Mouse (Mus musculus): ENCODE results near the gene Nup62. TPM values are rescaled to one million over a fixed set of nuclear protein-coding genes. Genes with fewer than 3 reads are reported as not detected.
A peak's percentile ranks its signal among the peaks of the same experiment; 100 is the strongest.

The Nup62 gene
- polyA plus RNA-seq, 1 experiment from 2014 or later, result 43.6 TPM

- ATAC-seq, result peak; percentile 25
- WGBS, result under 1% methylated on average over 33 of the region's 33 CpGs
These were observed 34.3 kb downstream of the Nup62 start for GRCm38 (mm10) chr7:44850146-44850545.

GRCm38 (mm10) chr7:44850789-44851624, 35.1 kb downstream of the Nup62 start:
- no peaks in the 10 kb centered on the region for H3K9me3 ChIP-seq (replicated peaks; ENCODE audit: control insufficient read depth, low read length, poor library complexity, severe bottlenecking)
- peak overlapping the region; percentile 98 for H3K27ac ChIP-seq (ENCODE audit: low read length)
- H3K27me3 ChIP-seq (ENCODE audit: control insufficient read depth, insufficient read depth, low read depth, low read length), result no peaks in the 10 kb centered on the region
- peaks cover 10% of the 10 kb centered on the region for H3K36me3 ChIP-seq (ENCODE audit: control insufficient read depth, insufficient read depth, low read length)
- peak overlapping the region; percentile 57 for H3K4me3 ChIP-seq (ENCODE audit: low read depth, low read length)
- H3K9ac ChIP-seq (ENCODE audit: low read depth, low read length), result peak overlapping the region; percentile 73
- H3K4me1 ChIP-seq (ENCODE audit: control insufficient read depth, insufficient read depth, low read length), result peaks cover 31% of the 10 kb centered on the region
- 82% methylated on average over 8 of the region's 8 CpGs for WGBS
- no peak for ATAC-seq
- H3K4me2 ChIP-seq (ENCODE audit: low read length), result peak overlapping the region; percentile 90

More at GRCm38 (mm10) chr7:44850146-44850545, 34.3 kb downstream of the Nup62 start:
- Histone ChIP-seq H3K4me2 (ENCODE audit: low read length) (peak overlapping the region; percentile 90), H3K27ac (ENCODE audit: low read length) (peak overlapping the region; percentile 98), H3K4me3 (ENCODE audit: low read depth, low read length) (peak overlapping the region; percentile 57), H3K9me3 (replicated peaks; ENCODE audit: control insufficient read depth, low read length, poor library complexity, severe bottlenecking) (no peaks in the 10 kb centered on the region), H3K36me3 (ENCODE audit: control insufficient read depth, insufficient read depth, low read length) (peaks cover 18% of the 10 kb centered on the region), H3K4me1 (ENCODE audit: control insufficient read depth, insufficient read depth, low read length) (peaks cover 31% of the 10 kb centered on the region), H3K9ac (ENCODE audit: low read depth, low read length) (peak overlapping the region; percentile 73), H3K27me3 (ENCODE audit: control insufficient read depth, insufficient read depth, low read depth, low read length) (no peaks in the 10 kb centered on the region)

DNA sequence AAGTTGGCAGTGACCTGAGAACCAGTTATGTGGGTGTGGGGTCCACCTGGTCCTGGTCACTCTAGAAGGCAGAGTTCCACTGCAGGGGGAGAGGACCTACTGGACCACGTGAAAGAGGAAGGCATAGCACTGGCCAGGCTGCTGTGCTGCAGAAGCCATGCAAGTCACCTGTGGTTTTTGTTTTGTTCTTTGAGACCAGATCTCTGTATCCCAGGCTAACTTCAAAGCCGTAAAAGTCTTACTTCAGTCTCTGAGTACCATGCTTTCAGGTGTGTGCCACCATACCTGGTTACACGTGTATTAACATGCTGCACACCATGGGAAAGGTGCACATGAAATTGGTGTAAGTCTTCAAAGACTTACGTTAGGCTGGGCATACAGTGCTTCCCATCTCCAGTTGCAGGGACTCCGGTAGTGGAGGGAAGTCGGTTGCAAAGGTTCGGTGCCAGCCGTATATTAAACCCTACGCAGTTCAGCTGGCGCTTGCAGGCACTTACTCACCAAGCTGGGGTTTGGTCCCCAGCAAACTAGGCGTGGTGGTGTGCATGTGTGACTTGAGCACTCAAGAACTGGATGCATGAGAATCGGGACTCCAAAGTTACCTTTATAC, 35.8 kb downstream of the Nup62 start:
- ATAC-seq, result no peak
- Histone ChIP-seq H3K9me3 (replicated peaks; ENCODE audit: control insufficient read depth, low read length, poor library complexity, severe bottlenecking) (no peaks in the 10 kb centered on the region), H3K27me3 (ENCODE audit: control insufficient read depth, insufficient read depth, low read depth, low read length) (no peaks in the 10 kb centered on the region), H3K4me1 (ENCODE audit: control insufficient read depth, insufficient read depth, low read length) (peaks cover 35% of the 10 kb centered on the region), H3K9ac (ENCODE audit: low read depth, low read length) (no peak overlapping the region), H3K4me2 (ENCODE audit: low read length) (no peak overlapping the region), H3K36me3 (ENCODE audit: control insufficient read depth, insufficient read depth, low read length) (peaks cover 6% of the 10 kb centered on the region; the same call in 1 of the 2 replicates), H3K4me3 (ENCODE audit: low read depth, low read length) (no peak overlapping the region), H3K27ac (ENCODE audit: low read length) (no peak overlapping the region)
- WGBS, result 96% methylated on average over 12 of the region's 12 CpGs

DNA sequence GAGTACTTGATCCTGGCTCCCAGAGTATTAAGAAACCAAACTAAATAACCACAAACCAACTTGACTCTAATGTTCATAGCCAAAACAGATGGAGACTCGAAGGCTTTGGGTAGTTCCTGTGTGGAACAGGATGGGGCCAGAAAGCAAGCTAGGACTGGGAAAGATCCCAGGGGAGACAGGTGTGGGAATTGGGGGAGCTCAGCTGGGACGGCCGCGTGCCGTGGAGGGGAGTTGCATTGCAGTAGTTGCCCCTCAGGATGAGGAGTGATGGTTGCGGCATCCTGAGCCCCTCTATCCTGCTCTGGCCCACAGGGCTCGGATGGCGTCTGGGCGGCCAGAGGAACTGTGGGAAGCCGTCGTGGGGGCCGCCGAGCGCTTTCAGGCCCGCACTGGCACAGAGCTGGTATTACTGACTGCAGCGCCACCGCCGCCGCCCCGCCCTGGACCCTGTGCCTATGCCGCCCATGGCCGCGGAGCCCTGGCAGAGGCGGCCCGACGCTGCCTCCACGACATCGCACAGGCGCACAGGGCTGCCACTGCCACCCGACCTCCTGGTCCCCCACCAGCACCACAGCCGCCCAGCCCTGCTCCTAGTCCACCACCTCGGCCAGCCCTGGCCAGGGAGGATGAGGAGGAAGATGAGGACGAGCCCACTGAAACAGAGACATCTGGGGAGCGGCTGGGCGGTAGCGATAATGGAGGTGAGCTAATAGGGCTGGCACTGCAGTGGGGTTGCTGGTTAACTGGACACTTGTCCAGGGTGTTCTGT, 36.6 kb downstream of the Nup62 start:
- Histone ChIP-seq H3K36me3 (ENCODE audit: control insufficient read depth, insufficient read depth, low read length) (peaks cover 6% of the 10 kb centered on the region; the same call in 1 of the 2 replicates), H3K9me3 (replicated peaks; ENCODE audit: control insufficient read depth, low read length, poor library complexity, severe bottlenecking) (no peaks in the 10 kb centered on the region), H3K4me1 (ENCODE audit: control insufficient read depth, insufficient read depth, low read length) (peaks cover 33% of the 10 kb centered on the region), H3K9ac (ENCODE audit: low read depth, low read length) (no peak overlapping the region), H3K4me3 (ENCODE audit: low read depth, low read length) (no peak overlapping the region), H3K4me2 (ENCODE audit: low read length) (no peak overlapping the region), H3K27me3 (ENCODE audit: control insufficient read depth, insufficient read depth, low read depth, low read length) (no peaks in the 10 kb centered on the region), H3K27ac (ENCODE audit: low read length) (no peak overlapping the region)
- WGBS, result 89% methylated on average over 36 of the region's 36 CpGs
- ATAC-seq, result no peak

- peaks cover 32% of the 10 kb centered on the region for H3K4me1 ChIP-seq (ENCODE audit: control insufficient read depth, insufficient read depth, low read length)
- no peak overlapping the region for H3K4me2 ChIP-seq (ENCODE audit: low read length)
These were observed 37.2 kb downstream of the Nup62 start for GRCm38 (mm10) chr7:44853065-44853464.

GRCm38 (mm10) chr7:44853596-44854355, 37.9 kb downstream of the Nup62 start:
- no peaks in the 10 kb centered on the region for H3K9me3 ChIP-seq (replicated peaks; ENCODE audit: control insufficient read depth, low read length, poor library complexity, severe bottlenecking)
- WGBS, result 28% methylated on average over 26 of the region's 26 CpGs
- peaks cover 6% of the 10 kb centered on the region; the same call in 1 of the 2 replicates for H3K36me3 ChIP-seq (ENCODE audit: control insufficient read depth, insufficient read depth, low read length)
- H3K9ac ChIP-seq (ENCODE audit: low read depth, low read length), result peak overlapping the region; percentile 58
- H3K4me1 ChIP-seq (ENCODE audit: control insufficient read depth, insufficient read depth, low read length), result peaks cover 36% of the 10 kb centered on the region
- peak overlapping the region; percentile 76 for H3K27ac ChIP-seq (ENCODE audit: low read length)
- H3K4me3 ChIP-seq (ENCODE audit: low read depth, low read length), result peak overlapping the region; percentile 41
- peak overlapping the region; percentile 63 for H3K4me2 ChIP-seq (ENCODE audit: low read length)
- no peak for ATAC-seq
- no peaks in the 10 kb centered on the region for H3K27me3 ChIP-seq (ENCODE audit: control insufficient read depth, insufficient read depth, low read depth, low read length)

More at GRCm38 (mm10) chr7:44853065-44853464, 37.2 kb downstream of the Nup62 start:
- Histone ChIP-seq H3K27ac (ENCODE audit: low read length) (no peak overlapping the region), H3K27me3 (ENCODE audit: control insufficient read depth, insufficient read depth, low read depth, low read length) (no peaks in the 10 kb centered on the region), H3K36me3 (ENCODE audit: control insufficient read depth, insufficient read depth, low read length) (peaks cover 6% of the 10 kb centered on the region; the same call in 1 of the 2 replicates), H3K4me3 (ENCODE audit: low read depth, low read length) (no peak overlapping the region), H3K9ac (ENCODE audit: low read depth, low read length) (peak overlapping the region; percentile 58; the same call in 1 of the 2 replicates), H3K9me3 (replicated peaks; ENCODE audit: control insufficient read depth, low read length, poor library complexity, severe bottlenecking) (no peaks in the 10 kb centered on the region)
- whole genome bisulfite sequencing, result 98% methylated on average over 2 of the region's 2 CpGs
- no peak for ATAC-seq

DNA sequence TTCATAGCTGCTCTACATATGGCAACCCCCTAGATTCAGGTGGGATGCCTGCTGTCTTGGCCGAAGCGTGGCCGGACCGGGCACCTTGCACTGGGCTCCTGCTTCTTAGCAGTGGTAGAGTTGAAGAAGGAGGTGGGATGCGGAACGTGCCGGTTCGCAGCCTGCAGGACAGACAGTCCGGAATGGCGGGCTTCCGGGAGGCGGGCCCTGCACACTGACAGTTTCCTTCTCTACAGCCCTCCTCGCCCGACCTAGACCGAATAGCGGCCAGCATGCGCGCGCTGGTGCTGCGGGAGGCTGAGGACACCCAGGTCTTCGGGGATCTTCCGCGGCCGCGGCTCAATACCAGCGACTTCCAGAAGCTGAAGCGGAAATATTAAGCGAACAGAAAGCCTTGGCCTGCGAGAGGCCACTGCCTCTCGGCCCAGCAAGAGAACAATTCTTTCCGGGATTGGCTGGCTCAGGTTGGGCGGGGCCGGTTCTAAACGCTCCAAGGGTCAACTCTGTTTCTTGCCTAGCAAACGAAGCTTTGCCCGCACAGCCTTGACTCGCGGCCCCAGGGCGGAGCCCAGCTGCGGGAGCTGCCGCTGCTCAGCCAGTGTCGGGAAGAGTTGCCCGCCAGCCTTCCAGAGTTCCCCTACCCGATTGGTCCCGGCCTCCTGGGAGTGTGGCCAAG, 38.6 kb downstream of the Nup62 start:
- ATAC-seq, result no peak
- no peaks in the 10 kb centered on the region for H3K27me3 ChIP-seq (ENCODE audit: control insufficient read depth, insufficient read depth, low read depth, low read length)
- H3K4me2 ChIP-seq (ENCODE audit: low read length), result peak overlapping the region; percentile 63
- H3K4me3 ChIP-seq (ENCODE audit: low read depth, low read length), result peak overlapping the region; percentile 41
- peak overlapping the region; percentile 58 for H3K9ac ChIP-seq (ENCODE audit: low read depth, low read length)
- H3K9me3 ChIP-seq (replicated peaks; ENCODE audit: control insufficient read depth, low read length, poor library complexity, severe bottlenecking), result no peaks in the 10 kb centered on the region
- peak overlapping the region; percentile 76 for H3K27ac ChIP-seq (ENCODE audit: low read length)
- peaks cover 6% of the 10 kb centered on the region; the same call in 1 of the 2 replicates for H3K36me3 ChIP-seq (ENCODE audit: control insufficient read depth, insufficient read depth, low read length)
- WGBS, result 2% methylated on average over 45 of the region's 45 CpGs
- peaks cover 36% of the 10 kb centered on the region for H3K4me1 ChIP-seq (ENCODE audit: control insufficient read depth, insufficient read depth, low read length)

DNA sequence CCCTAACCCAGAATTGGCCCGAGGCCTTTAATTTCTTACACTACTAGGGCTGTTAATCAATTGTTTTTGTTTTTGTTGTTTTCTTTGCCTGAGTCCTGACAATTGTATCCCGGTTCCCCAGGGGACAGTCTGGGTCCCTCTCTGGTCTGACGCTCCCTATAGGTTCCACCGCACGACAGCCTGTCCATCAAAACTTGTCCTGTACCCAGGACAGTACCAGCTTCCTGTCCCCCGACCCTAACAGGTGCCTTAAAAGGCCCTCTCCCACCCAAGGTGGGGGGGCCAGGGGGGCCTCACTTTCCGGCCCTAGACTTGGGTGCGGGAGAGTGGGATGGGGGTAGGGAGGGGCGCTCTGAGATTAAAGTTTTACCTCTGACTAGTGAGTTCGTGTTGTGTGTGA, 39.1 kb downstream of the Nup62 start:
- 42% methylated on average over 10 of the region's 10 CpGs for WGBS
- Histone ChIP-seq H3K27me3 (ENCODE audit: control insufficient read depth, insufficient read depth, low read depth, low read length) (no peaks in the 10 kb centered on the region), H3K4me3 (ENCODE audit: low read depth, low read length) (peak overlapping the region; percentile 41), H3K4me2 (ENCODE audit: low read length) (peak overlapping the region; percentile 63), H3K9ac (ENCODE audit: low read depth, low read length) (peak overlapping the region; percentile 58), H3K9me3 (replicated peaks; ENCODE audit: control insufficient read depth, low read length, poor library complexity, severe bottlenecking) (no peaks in the 10 kb centered on the region), H3K36me3 (ENCODE audit: control insufficient read depth, insufficient read depth, low read length) (peaks cover 6% of the 10 kb centered on the region; the same call in 1 of the 2 replicates), H3K4me1 (ENCODE audit: control insufficient read depth, insufficient read depth, low read length) (peaks cover 36% of the 10 kb centered on the region), H3K27ac (ENCODE audit: low read length) (peak overlapping the region; percentile 76)
- no peak for ATAC-seq
